Mouse (Mus musculus): Measurements from ENCODE around the gene Socs7. TPM values are rescaled to one million over a fixed set of nuclear protein-coding genes. Genes with fewer than 3 reads are reported as not detected.

Socs7 gene
- polyA plus RNA-seq (2014; fragmentation: Illumina TruSeq; extraction: RNeasy Lipid Tissue Mini Kit (QIAGEN cat#74804); ENCODE audit: low read depth, low replicate concordance): 6.6 TPM

GRCm38 (mm10) chr11:97361948-97362648 lies at the start of gene Socs7:
Gene Socs7, plus strand, starts transcription at chr11:97362551.

GRCm38 (mm10) chr11:97315504-97316503 lies 46.5 kb upstream of the Socs7 start, which contains the start of gene Mrpl45:
Gene Mrpl45, plus strand, starts transcription at chr11:97315716.

DNA sequence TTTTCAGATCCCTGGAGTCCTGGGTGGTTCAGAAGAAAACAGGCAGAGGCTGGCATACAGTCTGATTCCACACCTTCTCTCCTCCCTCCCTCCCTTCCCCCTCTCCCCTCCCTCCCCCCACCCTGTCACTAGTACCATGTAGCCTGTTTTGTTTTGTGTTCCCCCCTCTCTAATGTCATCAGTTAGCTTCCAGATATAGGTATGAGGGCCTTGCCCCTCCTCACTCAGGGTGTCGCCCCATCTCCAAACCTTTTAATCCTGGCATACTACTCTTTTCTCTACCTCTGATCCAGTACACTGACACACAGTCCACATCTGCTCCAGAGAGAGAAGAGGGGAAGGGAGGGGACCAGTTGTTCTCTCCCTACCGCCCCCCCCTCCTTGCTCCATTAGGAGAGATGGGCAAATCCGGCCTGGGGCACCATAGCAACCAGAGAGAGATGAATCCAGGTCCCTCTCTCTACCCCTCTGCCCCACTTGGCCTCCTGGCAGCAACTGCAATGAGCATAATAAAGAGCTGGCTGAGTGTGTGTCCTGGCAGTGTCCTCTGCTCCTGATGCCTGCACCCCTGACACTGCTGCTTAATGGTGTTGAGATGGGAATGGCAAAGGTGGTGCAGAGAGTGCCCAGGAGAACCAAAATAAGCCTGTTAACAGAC lies 10.2 kb upstream of the Socs7 start, which contains the start of gene Gpr179:
TSS of gene Gpr179 (minus strand) at position 51 of the 658 bp plus-strand sequence.

DNA sequence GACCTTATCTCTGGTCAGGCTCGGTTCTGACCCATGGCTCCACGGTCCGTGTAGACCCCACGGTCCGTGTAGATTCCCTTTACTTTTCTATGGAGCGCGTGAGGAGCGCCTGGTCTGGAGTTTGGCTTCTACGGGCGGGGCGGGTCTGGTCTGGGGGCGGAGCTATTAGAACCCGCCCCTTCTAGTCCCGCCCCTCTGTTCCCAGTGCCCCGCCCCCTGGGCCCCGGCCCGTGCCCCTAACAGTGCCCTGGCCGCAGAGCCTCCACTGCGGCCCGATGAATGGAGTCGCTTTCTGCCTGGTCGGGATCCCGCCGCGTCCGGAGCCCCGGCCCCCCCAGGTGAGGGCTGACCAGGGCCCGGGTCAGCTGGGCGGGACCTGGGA lies 53.0 kb downstream of the Socs7 start, which contains the start of gene Arhgap23:
TSS of gene Arhgap23 (plus strand) at position 204 of the 382 bp plus-strand sequence.

Other genes starting within 250 kb of the Socs7 start
- not detected for gene Tbx21, start 247.2 kb upstream of the Socs7 start, polyA plus RNA-seq (2014; fragmentation: Illumina TruSeq; extraction: RNeasy Lipid Tissue Mini Kit (QIAGEN cat#74804); ENCODE audit: low read depth, low replicate concordance)
- gene Tbkbp1, start 211.1 kb upstream of the Socs7 start, polyA plus RNA-seq (2014; fragmentation: Illumina TruSeq; extraction: RNeasy Lipid Tissue Mini Kit (QIAGEN cat#74804); ENCODE audit: low read depth, low replicate concordance): 0.32 TPM
- 117 TPM for gene Kpnb1, start 174.7 kb upstream of the Socs7 start, polyA plus RNA-seq (2014; fragmentation: Illumina TruSeq; extraction: RNeasy Lipid Tissue Mini Kit (QIAGEN cat#74804); ENCODE audit: low read depth, low replicate concordance)
- gene Npepps, start 81.9 kb upstream of the Socs7 start, polyA plus RNA-seq (2014; fragmentation: Illumina TruSeq; extraction: RNeasy Lipid Tissue Mini Kit (QIAGEN cat#74804); ENCODE audit: low read depth, low replicate concordance): 144 TPM
- 29.8 TPM for gene Mrpl45, start 46.8 kb upstream of the Socs7 start, polyA plus RNA-seq (2014; fragmentation: Illumina TruSeq; extraction: RNeasy Lipid Tissue Mini Kit (QIAGEN cat#74804); ENCODE audit: low read depth, low replicate concordance)
- gene Gpr179, start 10.5 kb upstream of the Socs7 start, polyA plus RNA-seq (2014; fragmentation: Illumina TruSeq; extraction: RNeasy Lipid Tissue Mini Kit (QIAGEN cat#74804); ENCODE audit: low read depth, low replicate concordance): 0.09 TPM
- gene Arhgap23, start 53.0 kb downstream of the Socs7 start, polyA plus RNA-seq (2014; fragmentation: Illumina TruSeq; extraction: RNeasy Lipid Tissue Mini Kit (QIAGEN cat#74804); ENCODE audit: low read depth, low replicate concordance): 2.2 TPM
- gene 4933428G20Rik, start 137.8 kb downstream of the Socs7 start, polyA plus RNA-seq (2014; fragmentation: Illumina TruSeq; extraction: RNeasy Lipid Tissue Mini Kit (QIAGEN cat#74804); ENCODE audit: low read depth, low replicate concordance): not detected
- gene Srcin1, start 213.6 kb downstream of the Socs7 start, polyA plus RNA-seq (2014; fragmentation: Illumina TruSeq; extraction: RNeasy Lipid Tissue Mini Kit (QIAGEN cat#74804); ENCODE audit: low read depth, low replicate concordance): 0.44 TPM